Mouse (Mus musculus) frontal cortex, postnatal 36 days (tissue): ENCODE measurements around the gene Mier3.

Source experiments
- DNase-seq, 2 experiments: peaks; one replicate each; pipeline ENCODE4 v3.0.0; 2022; ENCODE audit warnings: low spot score in 2 of 2

Mier3 gene

DNA sequence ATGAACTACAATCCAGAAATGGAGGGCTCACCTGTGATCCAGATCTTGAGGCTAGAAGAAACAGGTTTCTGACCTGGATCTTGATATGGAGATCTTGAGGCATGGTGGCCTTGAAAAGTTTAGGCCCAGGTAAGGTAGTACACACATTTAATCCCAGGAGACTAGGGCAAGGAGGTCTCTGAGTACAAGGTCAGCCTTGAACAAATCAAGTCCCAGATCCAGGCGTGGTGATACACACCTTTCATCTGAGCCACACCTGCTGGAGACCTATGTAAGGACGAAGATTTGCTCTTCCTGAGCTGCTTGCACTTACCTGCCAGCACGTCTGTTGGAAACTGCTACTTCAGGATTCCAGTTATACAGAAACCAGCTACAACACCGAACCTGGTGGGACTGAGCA is at the start of gene Mier3:
Gene Mier3 (plus strand): TSS at position 301 of the 400 bp plus-strand sequence.
- no peak for DNase-seq

- DNase-seq, result no peak
Measured at GRCm38 (mm10) chr13:111634163-111635160, 46.3 kb upstream of the Mier3 start.

- no peak for DNase-seq
Measured at GRCm38 (mm10) chr13:111640319-111640718, 40.5 kb upstream of the Mier3 start.

GRCm38 (mm10) chr13:111643636-111644035 is 37.1 kb upstream of the Mier3 start:
- DNase-seq, result no peak

GRCm38 (mm10) chr13:111646204-111646603 is 34.6 kb upstream of the Mier3 start:
- DNase-seq, result no peak

DNA sequence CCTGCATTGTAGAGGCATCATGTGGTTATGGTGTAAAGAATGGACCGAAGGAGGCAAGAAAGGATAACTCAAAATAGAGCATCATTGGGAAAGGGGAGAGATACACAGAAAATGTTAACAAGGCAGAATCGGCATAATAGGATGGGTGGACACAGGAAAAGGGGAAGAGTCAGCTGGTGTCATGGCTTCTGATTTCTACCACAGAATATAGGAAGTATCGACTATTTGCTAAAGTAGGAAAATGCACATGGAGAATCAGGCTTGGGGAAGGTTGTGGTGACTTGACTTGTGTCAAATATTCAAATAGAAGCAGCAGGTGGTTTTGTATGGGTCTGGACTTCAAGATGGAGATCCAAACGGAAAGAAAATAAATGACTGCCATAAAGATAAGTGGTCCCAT is 33.5 kb upstream of the Mier3 start:
- no peak for DNase-seq

GRCm38 (mm10) chr13:111651020-111651419 is 29.8 kb upstream of the Mier3 start:
- DNase-seq, result no peak

- no peak for DNase-seq
Measured at GRCm38 (mm10) chr13:111655273-111655672, 25.5 kb upstream of the Mier3 start.

DNA sequence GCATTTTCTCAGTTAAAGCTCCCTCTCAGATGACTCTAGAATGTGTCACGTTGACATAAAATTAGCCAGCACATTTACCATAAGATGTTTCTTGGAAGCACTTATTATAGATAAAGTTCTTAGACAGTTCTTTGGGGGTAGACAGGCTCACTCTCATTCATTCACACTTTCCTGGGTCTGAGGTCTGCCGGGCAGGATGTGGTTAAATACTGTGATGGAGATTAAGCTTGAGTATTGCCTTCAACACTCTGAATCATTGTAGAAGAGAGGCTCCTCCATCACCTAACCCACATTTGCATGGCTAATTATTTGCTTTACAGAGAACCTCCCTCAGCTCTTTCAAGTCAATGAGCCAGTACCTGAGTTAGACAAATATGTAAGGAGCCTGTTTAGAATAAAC is 24.9 kb upstream of the Mier3 start:
- DNase-seq, result no peak

DNA sequence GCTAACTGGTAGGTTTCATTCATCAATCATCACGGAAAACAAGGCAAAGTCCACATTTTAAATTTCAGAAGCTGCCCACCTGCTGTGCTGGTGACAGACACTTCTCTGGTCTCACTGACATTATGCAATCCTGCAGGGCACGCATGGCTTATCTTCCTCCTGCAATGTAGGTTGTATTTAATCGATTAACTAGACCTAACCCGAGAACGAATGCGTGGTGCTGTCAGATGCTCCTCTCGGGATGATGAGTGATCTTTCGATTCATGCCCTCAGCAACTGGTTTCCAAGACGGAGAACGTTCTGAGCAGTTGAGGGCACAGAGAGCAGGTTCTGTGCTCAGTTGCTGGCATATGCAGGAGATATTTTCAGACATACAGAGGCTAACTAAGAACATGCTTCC is 24.5 kb upstream of the Mier3 start:
- DNase-seq, result no peak

- DNase-seq, result no peak
Measured at GRCm38 (mm10) chr13:111656769-111657168, 24.0 kb upstream of the Mier3 start.

GRCm38 (mm10) chr13:111658501-111659280 is 22.1 kb upstream of the Mier3 start:
- DNase-seq, result no peak

GRCm38 (mm10) chr13:111659430-111659829 is 21.3 kb upstream of the Mier3 start:
- DNase-seq, result no peak

DNA sequence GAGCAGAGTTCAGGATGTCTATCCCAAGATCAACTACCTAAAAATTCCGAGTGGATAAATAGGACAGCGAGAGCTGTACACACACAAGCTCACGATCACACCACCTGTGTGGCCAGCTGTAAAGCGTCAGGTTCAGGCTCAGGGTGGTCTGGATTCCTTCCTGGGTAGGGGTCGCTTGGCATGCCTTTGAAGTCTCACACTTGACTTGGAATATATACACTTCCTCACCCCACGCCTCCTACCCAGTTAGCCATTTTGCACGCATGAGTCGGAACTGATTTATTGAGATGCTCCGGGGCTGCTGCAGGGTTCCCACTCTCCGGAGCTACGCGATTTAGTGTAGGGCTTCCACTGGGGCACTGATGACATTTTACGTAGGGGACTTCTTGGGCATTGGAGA is 20.7 kb upstream of the Mier3 start:
- no peak for DNase-seq

DNA sequence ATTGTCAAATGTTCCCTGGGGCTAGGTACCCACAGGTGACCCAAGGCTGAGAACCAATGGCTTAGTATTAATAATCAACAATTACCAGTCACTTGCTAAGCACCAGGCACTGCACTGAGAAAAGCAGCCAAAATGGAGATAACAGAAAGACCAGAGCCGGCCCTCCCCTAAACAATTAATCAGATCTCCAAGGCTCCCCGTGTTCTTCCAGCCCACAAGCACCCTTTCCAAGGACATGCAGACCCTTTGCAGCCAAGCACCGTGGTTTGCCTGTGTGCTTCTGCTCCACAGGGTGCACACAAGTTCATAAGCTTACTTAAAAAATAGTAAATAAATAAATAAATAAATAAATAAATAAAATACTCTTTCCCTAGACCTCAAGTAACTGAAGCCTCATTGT is 20.2 kb upstream of the Mier3 start:
- no peak for DNase-seq

DNA sequence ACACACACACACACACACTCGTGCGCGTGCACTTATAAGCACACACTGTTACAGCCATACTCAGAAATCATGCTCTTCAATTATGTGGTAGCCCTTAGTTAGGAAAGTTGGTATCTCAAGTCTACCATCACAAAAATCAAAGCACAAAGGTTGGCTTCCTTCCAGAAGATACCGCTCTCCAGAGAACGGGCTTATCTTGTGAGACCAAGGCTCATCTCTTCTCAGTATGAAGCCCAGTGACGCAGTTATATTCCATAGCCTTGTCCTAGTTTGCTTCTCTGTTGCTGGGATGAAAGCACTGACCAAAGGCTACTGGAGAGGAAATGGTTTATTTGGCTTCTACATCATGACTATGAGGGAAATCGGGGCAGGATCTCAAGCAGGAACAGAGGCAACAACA is 12.8 kb upstream of the Mier3 start:
- DNase-seq, result no peak

DNA sequence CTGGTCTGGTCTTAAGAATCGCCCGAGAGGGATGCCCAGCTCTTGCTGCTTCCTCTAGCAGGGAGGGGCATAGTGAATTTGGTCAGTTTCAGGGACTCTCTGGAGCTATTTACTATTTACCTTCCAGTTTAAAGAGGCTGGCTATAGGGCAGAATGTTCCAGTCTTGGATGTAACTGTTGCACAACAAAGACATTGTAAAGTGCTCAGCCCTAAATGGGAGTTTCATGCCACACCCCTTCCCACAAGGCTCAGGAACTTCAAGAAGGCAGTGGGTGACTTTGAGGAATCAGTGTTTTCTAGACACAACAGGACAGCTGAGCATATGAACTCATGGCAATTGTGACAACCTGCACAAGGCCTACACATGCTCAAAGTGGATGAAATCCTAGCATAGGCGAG is 3.9 kb upstream of the Mier3 start:
- DNase-seq, result no peak

DNA sequence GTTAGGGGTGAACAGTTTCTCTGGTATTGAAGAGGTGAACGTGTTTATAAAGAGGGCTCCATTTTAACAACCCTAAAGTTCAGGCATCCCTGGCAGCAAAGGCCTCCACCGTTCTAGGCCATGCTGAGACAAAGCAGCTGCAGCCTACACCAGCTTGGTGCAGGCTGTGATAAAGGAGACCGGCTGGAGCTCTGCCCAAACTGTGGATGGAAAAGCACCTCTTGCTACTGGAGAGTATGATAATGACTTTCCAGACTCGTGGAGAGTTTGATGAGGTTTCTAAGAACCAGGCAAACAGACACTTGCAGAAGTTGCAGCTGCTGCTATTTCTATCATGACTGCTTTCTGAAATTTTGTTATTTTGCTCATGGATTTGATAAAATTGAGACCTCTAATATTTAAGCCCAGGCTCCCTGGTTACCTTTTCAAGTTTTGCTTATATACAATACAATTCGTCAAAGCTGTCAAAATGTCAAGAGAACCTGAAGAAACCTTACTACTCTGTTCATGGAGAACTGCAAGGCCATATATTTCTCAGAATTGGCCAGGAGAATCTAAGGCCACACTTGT is 3.4 kb downstream of the Mier3 start:
- DNase-seq, result no peak

DNA sequence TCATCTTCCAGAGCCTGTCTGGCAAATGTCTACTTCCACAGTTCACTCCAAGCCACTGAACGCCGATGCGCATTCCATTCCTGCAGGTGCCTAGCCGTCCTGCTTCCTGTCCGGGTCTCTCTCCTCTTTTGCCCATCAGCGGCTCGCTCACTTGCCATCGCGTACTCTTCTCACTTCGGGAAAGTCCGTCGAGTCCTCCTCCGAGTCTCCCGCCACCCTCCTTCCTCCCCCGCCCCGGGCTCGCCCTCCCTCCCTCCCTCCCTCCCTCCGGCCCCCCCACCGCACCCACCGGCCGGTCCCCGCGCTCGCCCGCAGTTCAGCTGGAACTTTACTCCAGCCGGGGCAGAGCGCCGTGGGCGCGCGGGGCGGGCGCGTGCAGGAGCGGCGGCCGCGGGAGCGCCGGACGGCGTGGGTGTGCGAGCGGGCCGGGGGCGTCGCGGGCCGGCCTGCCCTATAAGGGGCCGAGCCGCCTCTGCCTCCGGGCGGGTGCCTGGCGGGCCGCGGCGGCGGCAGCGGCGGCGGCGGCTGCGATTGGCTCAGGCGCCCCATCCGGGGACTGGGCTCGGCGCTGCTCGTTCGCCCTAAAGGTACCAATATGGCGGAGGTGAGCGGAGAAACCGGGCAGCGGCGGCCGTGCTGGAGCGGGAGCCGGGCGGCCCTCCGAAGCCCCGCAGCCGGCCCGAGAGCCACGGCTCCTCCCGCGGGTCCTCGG is 5.1 kb downstream of the Mier3 start:
- peak; percentile 82 for DNase-seq

DNA sequence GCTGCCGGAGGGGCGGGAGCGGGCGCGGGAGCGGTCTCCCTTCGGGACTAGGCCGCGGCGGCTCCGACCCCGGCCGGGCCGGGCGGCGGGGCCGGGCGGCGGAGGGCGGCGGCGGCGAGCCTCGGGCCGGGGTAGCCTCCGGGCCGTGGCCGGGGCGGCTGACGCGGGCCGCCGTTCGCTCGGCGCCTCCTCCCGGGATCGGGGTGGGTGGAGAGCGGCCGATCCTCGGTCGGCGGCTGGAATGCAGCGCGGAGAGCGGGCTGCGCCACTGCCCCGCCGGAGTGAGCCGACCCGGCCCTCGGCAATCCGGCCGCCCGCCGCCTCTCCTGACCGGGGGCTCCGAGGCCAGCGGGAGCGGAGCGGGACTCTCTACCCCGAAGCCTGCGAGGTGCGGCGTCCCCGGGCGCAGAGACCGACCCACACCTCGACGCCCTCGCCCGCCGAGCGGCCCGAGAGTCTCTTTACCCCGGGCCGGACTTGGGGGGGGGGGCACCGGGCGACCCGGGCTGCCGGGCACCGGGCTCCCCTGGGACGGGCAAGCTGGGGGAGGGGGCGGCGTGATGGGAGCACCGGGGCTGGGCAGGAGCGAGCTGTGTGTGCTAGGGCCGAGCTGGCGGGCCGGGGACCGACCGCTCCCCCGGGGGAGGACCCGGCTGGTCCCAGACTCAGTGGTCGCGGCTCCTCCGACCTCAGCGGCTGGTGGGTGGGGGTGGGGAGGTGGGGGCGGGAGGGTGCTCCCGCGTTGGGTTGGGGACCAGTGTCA is 5.9 kb downstream of the Mier3 start:
- DNase-seq, result peak in 1 of 2 experiments; percentile 2

- DNase-seq, result peak; percentile 57 to 59
Measured at GRCm38 (mm10) chr13:111687285-111687781, 6.6 kb downstream of the Mier3 start.
